Mouse (Mus musculus): Measurements from ENCODE around the gene Pdk2.

GRCm38 (mm10) chr11:95071266-95071665 is 30.1 kb upstream of the Pdk2 start:
- no peak for TF ChIP-seq CTCF (IDR thresholded peaks at IDR 0.05; ENCODE audit: low read depth, low read length)
- no peak for TF ChIP-seq GATA1 (IDR thresholded peaks at IDR 0.05; ENCODE audit: borderline replicate concordance, low read length)
- no peak for TF ChIP-seq TAL1 (conservative IDR thresholded peaks at IDR 0.05; ENCODE audit: low read depth, low read length)
- no peak for TF ChIP-seq POLR2AphosphoS5 (IDR thresholded peaks at IDR 0.05; ENCODE audit: insufficient replicate concordance, low read depth, low read length)
- no peak for TF ChIP-seq GATA2 (IDR thresholded peaks at IDR 0.05; ENCODE audit: borderline replicate concordance, low read depth, low read length)
